Mouse (Mus musculus): ENCODE measurements at regions not wholly inside any gene's neighbourhood (a gene's known extent, or its start where the extent isn't known, plus 50 kb on each side); places are given as distances from the start of the nearest gene placed in this dataset.
A peak's percentile ranks its signal among the peaks of the same experiment; 100 is the strongest.

- no peak for DNase-seq (ENCODE audit: inconsistent ontology term)
These were observed 115.7 kb upstream of the Slc24a5 start for GRCm38 (mm10) chr2:124952212-124952611.

- DNase-seq (ENCODE audit: inconsistent ontology term), result no peak
These were observed 114.9 kb upstream of the Slc24a5 start for GRCm38 (mm10) chr2:124953015-124953414.

- no peak for DNase-seq (ENCODE audit: inconsistent ontology term)
These were observed 112.1 kb upstream of the Slc24a5 start for GRCm38 (mm10) chr2:124955843-124956242.

- no peak for DNase-seq (ENCODE audit: inconsistent ontology term)
These were observed 108.5 kb upstream of the Slc24a5 start for GRCm38 (mm10) chr2:124959431-124959830.

GRCm38 (mm10) chr2:124971826-124972749 is 95.8 kb upstream of the Slc24a5 start:
- DNase-seq (ENCODE audit: inconsistent ontology term), result no peak

- DNase-seq (ENCODE audit: inconsistent ontology term), result no peak
These were observed 92.8 kb upstream of the Slc24a5 start for GRCm38 (mm10) chr2:124975106-124975505.

- DNase-seq (ENCODE audit: inconsistent ontology term), result no peak
These were observed 76.9 kb upstream of the Slc24a5 start for GRCm38 (mm10) chr2:124990976-124991375.

- DNase-seq (ENCODE audit: inconsistent ontology term), result peak; percentile 77
These were observed 52.9 kb upstream of the Slc24a5 start for GRCm38 (mm10) chr2:125015007-125015406.

GRCm38 (mm10) chr2:125016946-125017345 is 51.0 kb upstream of the Slc24a5 start:
- DNase-seq (ENCODE audit: inconsistent ontology term), result no peak

All from Muller cell, postnatal 12 days (primary cell).